Mouse (Mus musculus) ES-Bruce4 (cell line): Measurements from ENCODE around the gene Kdm2b.

ENCODE experiments used
- CTCF ChIP-seq: IDR thresholded peaks from one replicate; pipeline ENCODE4 v1.8.1; 2011; ENCODE audit warnings: low read depth, low read length
- POLR2A ChIP-seq: IDR thresholded peaks from one replicate; pipeline ENCODE4 v1.8.1; 2011; ENCODE audit warnings: low read length; ENCODE audit not compliant: insufficient read depth

- no peak for TF ChIP-seq CTCF
- peak; percentile 13 for TF ChIP-seq POLR2A
These were observed 42.1 kb downstream of the Kdm2b start for GRCm38 (mm10) chr5:122947534-122947933.
